Mouse (Mus musculus): ENCODE measurements at regions not wholly inside any gene's neighbourhood (a gene's known extent, or its start where the extent isn't known, plus 50 kb on each side); places are given as distances from the start of the nearest gene placed in this dataset.
"Not testable (repeated sequence)": the region's sequence is repeated elsewhere in the genome, so short reads cannot be mapped to it uniquely, and the experiment has no call there.

GRCm38 (mm10) chr1:101901601-101902000 lies 2129.0 kb downstream of the Cntnap5b start:
- DNase-seq (ENCODE audit: low spot score) = not testable (repeated sequence)

GRCm38 (mm10) chr1:101902154-101902825 lies 2129.7 kb downstream of the Cntnap5b start:
- peak; percentile 4 for DNase-seq (ENCODE audit: low spot score)

GRCm38 (mm10) chr1:101902826-101903210 lies 2130.3 kb downstream of the Cntnap5b start:
- DNase-seq (ENCODE audit: low spot score) = peak; percentile 2

- DNase-seq (ENCODE audit: low spot score) = not testable (repeated sequence)
Measured at GRCm38 (mm10) chr1:101916991-101917390, 2144.4 kb downstream of the Cntnap5b start.

- DNase-seq (ENCODE audit: low spot score) = no peak
Measured at GRCm38 (mm10) chr1:101918872-101919271, 2146.3 kb downstream of the Cntnap5b start.

- no peak for DNase-seq (ENCODE audit: low spot score)
Measured at GRCm38 (mm10) chr1:101941107-101941506, 2168.5 kb downstream of the Cntnap5b start.

Data from heart, adult 8-10 months (tissue).